Mouse (Mus musculus) liver, postnatal 0 days (tissue): ENCODE measurements around the gene Cox6a1.

ENCODE experiments used
- CTCF ChIP-seq: sonication (generic); IDR thresholded peaks from 2 replicates; pipeline ENCODE4 v1.5.1; 2016; ENCODE audit warnings: antibody characterized with exemption, low read depth
- EP300 ChIP-seq: IDR thresholded peaks from 2 replicates; pipeline ENCODE4 v1.6.1; 2016; ENCODE audit warnings: antibody characterized with exemption, low read depth, mild to moderate bottlenecking

- TF ChIP-seq CTCF = no peak
- no peak for TF ChIP-seq EP300
Observed at GRCm38 (mm10) chr5:115326875-115327609, 21.7 kb downstream of the Cox6a1 start, which contains the start of gene Srsf9.
